Comparison of ENCODE assay signal across 16 mouse cellular contexts in the genomic region with DNA sequence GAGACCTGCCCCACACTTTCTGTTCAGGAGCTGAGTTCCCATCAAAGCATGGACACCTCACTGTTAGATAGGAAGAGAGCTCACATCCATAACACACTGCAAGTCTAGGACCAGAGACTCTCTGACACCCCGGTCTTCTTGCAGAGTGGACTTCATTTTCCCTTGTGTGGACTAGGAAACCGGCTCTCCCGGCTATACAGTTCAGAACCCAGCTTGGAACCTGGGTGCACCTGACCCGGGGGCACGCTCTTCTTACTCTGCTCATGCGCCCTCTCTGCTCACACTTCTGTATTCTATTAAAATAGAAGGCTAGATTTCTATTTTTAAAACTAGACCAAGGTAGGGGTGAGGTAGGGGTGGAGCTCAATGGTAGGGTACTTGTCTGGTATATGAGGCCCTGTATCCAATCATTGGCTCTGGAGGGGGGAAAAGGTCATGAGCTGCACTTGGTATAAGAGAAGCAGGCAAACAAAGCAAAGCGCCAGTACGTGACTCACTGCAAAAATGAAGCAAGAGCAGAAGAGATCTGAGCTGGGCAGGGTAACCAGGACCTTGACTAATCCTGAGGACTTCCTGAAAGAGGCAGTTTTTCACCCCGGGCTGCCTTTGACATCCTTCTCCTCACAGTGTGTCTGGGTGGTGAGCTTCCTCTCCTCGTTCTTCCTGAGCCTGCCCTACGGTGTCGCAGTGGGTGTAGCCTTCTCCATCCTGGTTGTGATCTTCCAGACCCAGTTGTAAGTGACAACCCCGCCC. TPM values are rescaled to one million over a fixed set of nuclear protein-coding genes. Genes with fewer than 3 reads are reported as not detected.
DNase-seq lines count a peak whose midpoint lies in the region; ATAC-seq lines count a peak whose summit lies in the region.
"Had no signal": no experiment of that assay in that cellular context is flagged by ENCODE, and none has a peak within 500 bp of the region (broad histone marks: within the 10 kb centered on the region; RNA-seq: fewer than 3 reads in every experiment).

No protein-coding gene starts in this region.

- DNase-seq in heart, postnatal 4 days: peak; percentile 4
- DNase-seq in heart, adult 9 months (ENCODE audit: low spot score in 2 of 2): no peak
- peak; percentile 92 for DNase-seq in 416B (ENCODE audit: low read depth)
- peak; percentile 54 to 71 for DNase-seq in adrenal gland, postnatal 36 days
- peak; percentile 51 to 59 for DNase-seq in lung, postnatal 4 days
- DNase-seq in thymus, postnatal 36 days: no peak
- DNase-seq: embryo, embryonic 11 days; left cerebral cortex, postnatal 4 days; right cerebral cortex, postnatal 14 days had no signal

- no peak for ATAC-seq in CD4-positive, CD25-positive, alpha-beta regulatory T cell, adult 4 months
- ATAC-seq: activated CD4-positive, CD25-positive, alpha-beta regulatory T cell, adult 4 months; inflammation-experienced regulatory T-cells, adult 6 months had no signal

RNA-seq across cellular contexts. Expression of a gene that starts 17.4 kb away (rescaled TPM):
- under 1 TPM in 1 of 2 experiments, not detected in 1; 0.07 TPM for total RNA-seq in heart, postnatal 4 days (2021)
- total RNA-seq in adrenal gland, postnatal 36 days (2021): not detected
- not detected for polyA plus RNA-seq in CD4-positive, CD25-positive, alpha-beta regulatory T cell, adult 4 months (2017; shearing (Covaris generic))
- total RNA-seq: gastrocnemius, adult 8-10 months; heart, postnatal 14 days had no signal
- polyA plus RNA-seq: activated CD4-positive, CD25-positive, alpha-beta regulatory T cell, adult 4 months; inflammation-experienced regulatory T-cells, adult 6 months; neural tube, embryonic 12.5 days had no signal

RNA-seq across cellular contexts. Expression of a gene that starts 35.9 kb away (rescaled TPM):
- total RNA-seq in heart, postnatal 4 days (2021): 1 to 10 TPM; 2.2 to 3.4 TPM
- total RNA-seq in adrenal gland, postnatal 36 days (2021): 10 to 100 TPM in 1 of 2 experiments, 1 to 10 TPM in 1; 6.7 to 15.6 TPM
- polyA plus RNA-seq in CD4-positive, CD25-positive, alpha-beta regulatory T cell, adult 4 months (2017; shearing (Covaris generic)): under 1 TPM in 1 of 2 experiments, not detected in 1; 0.05 TPM
- polyA plus RNA-seq: activated CD4-positive, CD25-positive, alpha-beta regulatory T cell, adult 4 months; G1E had no signal

Comparison
In these comparisons a context has a peak if more than half of its experiments do, and no peak if none do; other contexts are left out.
1. DNase-seq: peak in heart, postnatal 4 days (single experiment), 416B (single experiment), adrenal gland, postnatal 36 days (2 of 2) and lung, postnatal 4 days (2 of 2); none in heart, adult 9 months (0 of 2) and thymus, postnatal 36 days (0 of 2).